Comparison of ENCODE assay signal across 9 mouse cellular contexts in genomic region chr10:117078284-117078683, GRCm38 (mm10). TPM values are rescaled to one million over a fixed set of nuclear protein-coding genes. Genes with fewer than 3 reads are reported as not detected.
DNase-seq lines count a peak whose midpoint lies in the region; ATAC-seq lines count a peak whose summit lies in the region.
"Had no signal": no experiment of that assay in that cellular context is flagged by ENCODE, and none has a peak within 500 bp of the region (broad histone marks: within the 10 kb centered on the region; RNA-seq: fewer than 3 reads in every experiment).

No protein-coding gene starts in this region.

- no peak overlapping the region for H3K9ac ChIP-seq in kidney, embryonic 15.5 days
- H3K9ac ChIP-seq in limb, embryonic 11.5 days (ENCODE audit: low read length) = no peak overlapping the region
- no peak overlapping the region for H3K9ac ChIP-seq in forebrain, embryonic 12.5 days
- H3K9ac ChIP-seq: heart, embryonic 13.5 days had no signal

- H3K4me2 ChIP-seq in kidney, embryonic 15.5 days = no peak overlapping the region
- no peak overlapping the region for H3K4me2 ChIP-seq in limb, embryonic 11.5 days (ENCODE audit: low read depth, severe bottlenecking)
- no peak overlapping the region for H3K4me2 ChIP-seq in forebrain, embryonic 12.5 days
- H3K4me2 ChIP-seq: heart, embryonic 13.5 days had no signal

- DNase-seq in kidney, adult 18-20 months = peak; percentile 13
- peak; percentile 61 for DNase-seq in MN1 (ENCODE audit: low spot score)
- peak; percentile 47 for DNase-seq in embryo, embryonic 10.5 days (ENCODE audit: low spot score)
- DNase-seq in limb, embryonic 11.5 days (ENCODE audit: low spot score) = peak; percentile 44
- DNase-seq in neural tube, embryonic 10.5 days (ENCODE audit: extremely low spot score, low spot score) = peak; percentile 29
- DNase-seq in left cerebral cortex, adult 9 months (ENCODE audit: low spot score in 2 of 2) = no peak

- 79% methylated on average over 6 of the region's 6 CpGs for WGBS in kidney, embryonic 15.5 days
- WGBS in limb, embryonic 11.5 days = 81% methylated on average over 6 of the region's 6 CpGs
- 84% methylated on average over 6 of the region's 6 CpGs for WGBS in forebrain, embryonic 12.5 days

- ATAC-seq in kidney, embryonic 15.5 days (replicated peaks; ENCODE audit: low FRiP score) = no peak
- no peak for ATAC-seq in limb, embryonic 11.5 days (ENCODE audit: insufficient number of reproducible peaks, low FRiP score, low TSS enrichment, low read depth)
- no peak for ATAC-seq in forebrain, embryonic 12.5 days (ENCODE audit: low FRiP score)

- H3K36me3 ChIP-seq in kidney, embryonic 15.5 days = peaks cover 73% of the 10 kb centered on the region
- H3K36me3 ChIP-seq in limb, embryonic 11.5 days (ENCODE audit: control insufficient read depth, insufficient read depth, low read length) = peaks cover 28% of the 10 kb centered on the region
- peaks cover 60% of the 10 kb centered on the region for H3K36me3 ChIP-seq in forebrain, embryonic 12.5 days (replicated peaks)

- no peaks in the 10 kb centered on the region for H3K4me1 ChIP-seq in kidney, embryonic 15.5 days
- H3K4me1 ChIP-seq in limb, embryonic 11.5 days (ENCODE audit: control insufficient read depth, insufficient read depth, low read length) = no peaks in the 10 kb centered on the region
- H3K4me1 ChIP-seq in forebrain, embryonic 12.5 days = no peaks in the 10 kb centered on the region

- H3K9me3 ChIP-seq in kidney, embryonic 15.5 days (replicated peaks) = no peaks in the 10 kb centered on the region
- H3K9me3 ChIP-seq in limb, embryonic 11.5 days (ENCODE audit: control insufficient read depth, low read length) = no peaks in the 10 kb centered on the region
- H3K9me3 ChIP-seq in forebrain, embryonic 12.5 days = no peaks in the 10 kb centered on the region
- H3K9me3 ChIP-seq: heart, embryonic 13.5 days had no signal

- no peaks in the 10 kb centered on the region for H3K27me3 ChIP-seq in kidney, embryonic 15.5 days
- H3K27me3 ChIP-seq in limb, embryonic 11.5 days (ENCODE audit: control insufficient read depth, insufficient read depth, low read length) = no peaks in the 10 kb centered on the region
- H3K27me3 ChIP-seq in forebrain, embryonic 12.5 days = no peaks in the 10 kb centered on the region
- H3K27me3 ChIP-seq: heart, embryonic 13.5 days had no signal

- H3K4me3 ChIP-seq in kidney, embryonic 15.5 days (replicated peaks) = no peak overlapping the region
- no peak overlapping the region for H3K4me3 ChIP-seq in limb, embryonic 11.5 days (ENCODE audit: low read depth, low read length)
- H3K4me3 ChIP-seq in forebrain, embryonic 12.5 days (replicated peaks) = no peak overlapping the region
- H3K4me3 ChIP-seq: heart, embryonic 13.5 days had no signal

- no peak overlapping the region for H3K27ac ChIP-seq in kidney, embryonic 15.5 days
- H3K27ac ChIP-seq in limb, embryonic 11.5 days (replicated peaks; ENCODE audit: low read depth, low read length) = no peak overlapping the region
- H3K27ac ChIP-seq in forebrain, embryonic 12.5 days = no peak overlapping the region
- H3K27ac ChIP-seq: heart, embryonic 13.5 days had no signal

RNA-seq across cellular contexts. Expression of gene Cct2, which starts 14.7 kb away (rescaled TPM):
- 258 and 266 TPM in 2 replicates for polyA plus RNA-seq in kidney, embryonic 15.5 days (2015; fragmentation: Nextera tagmentation; extraction: Ambion mirVana)
- 360 and 362 TPM in 2 replicates for polyA plus RNA-seq in limb, embryonic 11.5 days (2014; fragmentation: Nextera tagmentation; extraction: Ambion mirVana)
- polyA plus RNA-seq in forebrain, embryonic 12.5 days (2016; fragmentation: Nextera tagmentation; extraction: Ambion mirVana) = 263 and 274 TPM in 2 replicates

RNA-seq across cellular contexts. Expression of gene Lrrc10, which starts 33.1 kb away (rescaled TPM):
- polyA plus RNA-seq in kidney, embryonic 15.5 days (2015; fragmentation: Nextera tagmentation; extraction: Ambion mirVana) = not detected in 2 replicates
- 0.11 TPM in 1 of 2 replicates, not detected in the other for polyA plus RNA-seq in limb, embryonic 11.5 days (2014; fragmentation: Nextera tagmentation; extraction: Ambion mirVana)
- not detected in 2 replicates for polyA plus RNA-seq in forebrain, embryonic 12.5 days (2016; fragmentation: Nextera tagmentation; extraction: Ambion mirVana)

Comparison
In these comparisons a context has a peak if more than half of its experiments do, and no peak if none do; other contexts are left out.
1. DNase-seq: peak in kidney, adult 18-20 months (single experiment), MN1 (single experiment), embryo, embryonic 10.5 days (single experiment), limb, embryonic 11.5 days (single experiment) and neural tube, embryonic 10.5 days (single experiment); none in left cerebral cortex, adult 9 months (0 of 2).